Mouse (Mus musculus) thymus, adult 2 months (tissue): Measurements from ENCODE around the gene Cela2a. TPM values are rescaled to one million over a fixed set of nuclear protein-coding genes. Genes with fewer than 3 reads are reported as not detected.

Experiments used
- DNase-seq: peaks from one replicate; pipeline ENCODE4 v3.0.0; 2021
- H3K27ac ChIP-seq: fragments of 200-500 bp; 2 replicates; pipeline ENCODE4 v1.5.1; 2012; ENCODE audit warnings: low read length, control low read depth; ENCODE audit not compliant: control insufficient read depth, insufficient read depth
- H3K27me3 ChIP-seq: fragments of 200-500 bp; 2 replicates; pipeline ENCODE4 v1.6.1; 2012; ENCODE audit warnings: mild to moderate bottlenecking, low read length, moderate library complexity, mixed read lengths; ENCODE audit not compliant: control insufficient read depth, insufficient read depth
- H3K36me3 ChIP-seq: fragments of 200-500 bp; 2 replicates; pipeline ENCODE4 v1.6.1; 2012; ENCODE audit warnings: mild to moderate bottlenecking, low read length, moderate library complexity; ENCODE audit not compliant: control insufficient read depth, insufficient read depth
- H3K4me1 ChIP-seq: fragments of 200-500 bp; replicated peaks from 2 replicates; pipeline ENCODE4 v1.6.1; 2012; ENCODE audit warnings: low read length; ENCODE audit not compliant: control insufficient read depth, insufficient read depth
- H3K4me3 ChIP-seq: fragments of 200-500 bp; 2 replicates; pipeline ENCODE4 v1.5.1; 2012; ENCODE audit warnings: mild to moderate bottlenecking, low read length, control low read depth, moderate library complexity; ENCODE audit not compliant: control insufficient read depth, insufficient read depth
- CTCF ChIP-seq: fragments of 200-500 bp; IDR thresholded peaks from 2 replicates; pipeline ENCODE4 v1.5.1; 2012; ENCODE audit warnings: mild to moderate bottlenecking, control low read depth, low read length, moderate library complexity, borderline replicate concordance; ENCODE audit not compliant: control insufficient read depth, poor library complexity, insufficient read depth; ENCODE audit errors: extremely low read depth
- POLR2A ChIP-seq: fragments of 200-500 bp; IDR thresholded peaks from 2 replicates; pipeline ENCODE4 v1.6.1; 2012; ENCODE audit warnings: mild to moderate bottlenecking, low read length, control low read depth, moderate library complexity; ENCODE audit not compliant: control insufficient read depth, poor library complexity, insufficient read depth; ENCODE audit errors: extremely low read depth
- WGBS: fragments of 180-500 bp; shearing (Covaris S2); methylation state at CpG from one replicate; pipeline ENCODE4 v1.1.7; 2018; 5-methylcytosine and 5-hydroxymethylcytosine counted together
- polyA plus RNA-seq: library from polyadenylated mRNA; depleted of rRNA; stranded (reverse); fragments of >200 nt; gene quantifications from 2 replicates; pipeline ENCODE4 v1.2.3, GENCODE M21; 2012

Gene Cela2a
- polyA plus RNA-seq, 1 experiment, result 2.1 TPM

GRCm38 (mm10) chr4:141865600-141865999 is 39.6 kb upstream of the Cela2a start:
- Histone ChIP-seq H3K27ac (no peak overlapping the region), H3K36me3 (no peaks in the 10 kb centered on the region), H3K4me3 (no peak overlapping the region), H3K27me3 (no peaks in the 10 kb centered on the region), H3K4me1 (0 out of 2 replicates have a peak, but pooled peaks cover 6% of the 10 kb centered on the region)
- no peak for TF ChIP-seq POLR2A
- no peak for TF ChIP-seq CTCF
- DNase-seq, result no peak
- 96% methylated on average over 5 of the region's 5 CpGs for WGBS

GRCm38 (mm10) chr4:141865006-141865405 is 39.0 kb upstream of the Cela2a start:
- no peak for TF ChIP-seq CTCF
- TF ChIP-seq POLR2A, result no peak
- Histone ChIP-seq H3K4me1 (0 out of 2 replicates have a peak, but pooled peaks cover 6% of the 10 kb centered on the region), H3K27me3 (no peaks in the 10 kb centered on the region), H3K4me3 (no peak overlapping the region), H3K36me3 (no peaks in the 10 kb centered on the region), H3K27ac (no peak overlapping the region)
- DNase-seq, result no peak
- 96% methylated on average over 5 of the region's 5 CpGs for WGBS

- H3K4me1 ChIP-seq, result 0 out of 2 replicates have a peak, but pooled peaks cover 5% of the 10 kb centered on the region
- 92% methylated on average over 8 of the region's 8 CpGs for WGBS
- H3K4me3 ChIP-seq, result no peak overlapping the region
These were observed 38.5 kb upstream of the Cela2a start for GRCm38 (mm10) chr4:141864506-141864905.

GRCm38 (mm10) chr4:141863726-141864280 is 37.8 kb upstream of the Cela2a start:
- 0 out of 2 replicates have a peak, but pooled peaks cover 7% of the 10 kb centered on the region for H3K36me3 ChIP-seq
- no peak overlapping the region for H3K4me3 ChIP-seq
- H3K27me3 ChIP-seq, result no peaks in the 10 kb centered on the region
- WGBS, result 76% methylated on average over 7 of the region's 7 CpGs
- DNase-seq, result no peak
- TF ChIP-seq POLR2A, result no peak
- TF ChIP-seq CTCF, result no peak
- H3K27ac ChIP-seq, result no peak overlapping the region
- H3K4me1 ChIP-seq, result 0 out of 2 replicates have a peak, but pooled peaks cover 4% of the 10 kb centered on the region

More at GRCm38 (mm10) chr4:141864506-141864905, 38.5 kb upstream of the Cela2a start:
- TF ChIP-seq POLR2A (no peak), CTCF (no peak)
- no peaks in the 10 kb centered on the region for H3K27me3 ChIP-seq
- no peak for DNase-seq
- no peak overlapping the region for H3K27ac ChIP-seq
- 0 out of 2 replicates have a peak, but pooled peaks cover 3% of the 10 kb centered on the region for H3K36me3 ChIP-seq

- DNase-seq, result no peak
- Histone ChIP-seq H3K27ac (no peak overlapping the region), H3K36me3 (0 out of 2 replicates have a peak, but pooled peaks cover 7% of the 10 kb centered on the region), H3K27me3 (no peaks in the 10 kb centered on the region), H3K4me3 (no peak overlapping the region), H3K4me1 (0 out of 2 replicates have a peak, but pooled peaks cover 4% of the 10 kb centered on the region)
- WGBS, result 92% methylated on average over 5 of the region's 5 CpGs
- TF ChIP-seq CTCF (no peak), POLR2A (no peak)
These were observed 36.9 kb upstream of the Cela2a start for GRCm38 (mm10) chr4:141862867-141863266.

- TF ChIP-seq CTCF (no peak), POLR2A (no peak)
- no peak for DNase-seq
- no peak overlapping the region for H3K4me3 ChIP-seq
- H3K27me3 ChIP-seq, result no peaks in the 10 kb centered on the region
- no peak overlapping the region for H3K27ac ChIP-seq
- H3K4me1 ChIP-seq, result 0 out of 2 replicates have a peak, but pooled peaks cover 4% of the 10 kb centered on the region
- H3K36me3 ChIP-seq, result 0 out of 2 replicates have a peak, but pooled peaks cover 7% of the 10 kb centered on the region
- WGBS, result 47% methylated on average over 17 of the region's 17 CpGs
These were observed 35.8 kb upstream of the Cela2a start for GRCm38 (mm10) chr4:141861591-141862295.
